Mouse (Mus musculus) olfactory bulb, adult 2 months (tissue): ENCODE data around the gene Gphb5. TPM values are rescaled to one million over a fixed set of nuclear protein-coding genes. Genes with fewer than 3 reads are reported as not detected.
"Not testable (repeated sequence)": the region's sequence is repeated elsewhere in the genome, so short reads cannot be mapped to it uniquely, and the experiment has no call there.

Source experiments
- H3K27ac ChIP-seq: fragments of 200-500 bp; 2 replicates; pipeline ENCODE4 v1.5.1; 2012; ENCODE audit warnings: low read depth, low read length; ENCODE audit not compliant: insufficient read depth
- H3K4me1 ChIP-seq: fragments of 200-500 bp; 2 replicates; pipeline ENCODE4 v1.6.1; 2012; ENCODE audit warnings: low read length; ENCODE audit not compliant: control insufficient read depth, insufficient read depth
- H3K4me3 ChIP-seq: fragments of 200-500 bp; 2 replicates; pipeline ENCODE4 v1.5.1; 2012; ENCODE audit warnings: mild to moderate bottlenecking, low read depth, low read length, moderate library complexity; ENCODE audit not compliant: insufficient read depth
- CTCF ChIP-seq: fragments of 200-500 bp; IDR thresholded peaks from 2 replicates; pipeline ENCODE4 v1.5.1; 2012; ENCODE audit warnings: low read depth, mild to moderate bottlenecking, low read length, moderate library complexity; ENCODE audit not compliant: insufficient read depth
- POLR2A ChIP-seq: fragments of 200-500 bp; IDR thresholded peaks from 2 replicates; pipeline ENCODE4 v1.6.1; 2012; ENCODE audit warnings: mild to moderate bottlenecking, low read depth, low read length, moderate library complexity; ENCODE audit not compliant: insufficient read depth
- WGBS: fragments of 180-500 bp; shearing (Covaris S2); methylation state at CpG from one replicate; pipeline ENCODE4 v1.1.7; 2018; 5-methylcytosine and 5-hydroxymethylcytosine counted together
- polyA plus RNA-seq: library from polyadenylated mRNA; stranded (reverse); fragments of >200 nt; gene quantifications from 2 replicates; pipeline ENCODE4 v1.2.4, GENCODE M21; 2012; ENCODE audit warnings: low replicate concordance; ENCODE audit not compliant: missing spikeins, insufficient read depth, insufficient read length

The Gphb5 gene
- polyA plus RNA-seq, 1 experiment = not detected

GRCm38 (mm10) chr12:75449475-75449966 is 32.9 kb upstream of the Gphb5 start:
- no peak overlapping the region for H3K4me3 ChIP-seq
- TF ChIP-seq CTCF = no peak
- no peak for TF ChIP-seq POLR2A
- 46% methylated on average over 6 of the region's 6 CpGs for WGBS
- no peak overlapping the region for H3K27ac ChIP-seq
- peaks cover 4% of the 10 kb centered on the region for H3K4me1 ChIP-seq

GRCm38 (mm10) chr12:75448921-75449320 is 32.3 kb upstream of the Gphb5 start:
- WGBS = 79% methylated on average over 5 of the region's 5 CpGs
- Histone ChIP-seq H3K27ac (no peak overlapping the region), H3K4me1 (peaks cover 9% of the 10 kb centered on the region), H3K4me3 (no peak overlapping the region)
- TF ChIP-seq CTCF (no peak), POLR2A (no peak)

- 69% methylated on average over 7 of the region's 7 CpGs for WGBS
- no peak for TF ChIP-seq POLR2A
- no peak for TF ChIP-seq CTCF
- H3K4me3 ChIP-seq = no peak overlapping the region
- no peak overlapping the region for H3K27ac ChIP-seq
- peaks cover 11% of the 10 kb centered on the region for H3K4me1 ChIP-seq
These were observed 29.7 kb upstream of the Gphb5 start for GRCm38 (mm10) chr12:75446245-75446644.

- H3K4me3 ChIP-seq, H3K4me1 ChIP-seq, H3K27ac ChIP-seq: not testable (repeated sequence)
- WGBS = 79% methylated on average over 6 of the region's 6 CpGs
These were observed 15.8 kb upstream of the Gphb5 start for GRCm38 (mm10) chr12:75432400-75432799.

GRCm38 (mm10) chr12:75429685-75430396 is 13.3 kb upstream of the Gphb5 start:
- 86% methylated on average over 1 of the region's 1 CpGs for WGBS
- Histone ChIP-seq H3K4me3 (no peak overlapping the region), H3K27ac (no peak overlapping the region), H3K4me1 (peaks cover 3% of the 10 kb centered on the region)
- no peak for TF ChIP-seq CTCF
- no peak for TF ChIP-seq POLR2A

- no peak overlapping the region for H3K27ac ChIP-seq
- TF ChIP-seq POLR2A (no peak), CTCF (no peak)
- peaks cover 3% of the 10 kb centered on the region for H3K4me1 ChIP-seq
- H3K4me3 ChIP-seq = no peak overlapping the region
- 75% methylated on average over 6 of the region's 6 CpGs for WGBS
These were observed 12.1 kb upstream of the Gphb5 start for GRCm38 (mm10) chr12:75428719-75429118.

- WGBS = 55% methylated on average over 7 of the region's 7 CpGs
- Histone ChIP-seq H3K4me3 (no peak overlapping the region), H3K4me1 (peaks cover 3% of the 10 kb centered on the region), H3K27ac (no peak overlapping the region)
- TF ChIP-seq POLR2A (no peak), CTCF (no peak)
These were observed 9.3 kb upstream of the Gphb5 start for GRCm38 (mm10) chr12:75425882-75426281.

GRCm38 (mm10) chr12:75424817-75425216 is 8.2 kb upstream of the Gphb5 start:
- TF ChIP-seq CTCF = no peak
- TF ChIP-seq POLR2A = no peak
- Histone ChIP-seq H3K4me1 (peaks cover 3% of the 10 kb centered on the region), H3K4me3 (no peak overlapping the region), H3K27ac (no peak overlapping the region)
- 80% methylated on average over 4 of the region's 4 CpGs for WGBS

- TF ChIP-seq POLR2A = no peak
- no peak for TF ChIP-seq CTCF
- 41% methylated on average over 7 of the region's 7 CpGs for WGBS
- H3K4me3 ChIP-seq = no peak overlapping the region
These were observed 7.8 kb upstream of the Gphb5 start for GRCm38 (mm10) chr12:75424359-75424758.

More at GRCm38 (mm10) chr12:75424359-75424758, 7.8 kb upstream of the Gphb5 start:
- Histone ChIP-seq H3K27ac (no peak overlapping the region), H3K4me1 (peaks cover 3% of the 10 kb centered on the region)
